Mouse (Mus musculus): ENCODE measurements around the gene Dok5.

Dok5 gene

DNA sequence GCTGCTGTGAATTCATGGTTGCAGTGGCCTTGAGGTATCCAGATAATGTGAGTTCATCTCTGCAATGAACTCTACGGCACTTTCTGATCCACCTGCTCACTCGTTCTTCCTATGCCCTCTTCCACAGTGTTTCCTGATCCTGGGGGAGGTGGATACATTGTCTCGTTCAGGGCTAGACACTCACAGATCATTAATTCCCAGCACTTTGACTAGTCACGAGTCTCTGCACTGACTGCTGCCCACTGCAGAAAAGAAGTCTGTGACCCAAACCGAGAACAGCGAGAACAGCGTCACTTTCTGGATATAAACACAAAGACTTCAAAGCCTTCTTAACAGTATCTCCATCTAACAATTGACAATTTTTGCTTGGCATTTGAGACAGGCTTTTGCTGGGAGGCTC lies 125.9 kb downstream of the Dok5 start:
- no peak for DNase-seq (ENCODE audit: low spot score in 2 of 2)

DNA sequence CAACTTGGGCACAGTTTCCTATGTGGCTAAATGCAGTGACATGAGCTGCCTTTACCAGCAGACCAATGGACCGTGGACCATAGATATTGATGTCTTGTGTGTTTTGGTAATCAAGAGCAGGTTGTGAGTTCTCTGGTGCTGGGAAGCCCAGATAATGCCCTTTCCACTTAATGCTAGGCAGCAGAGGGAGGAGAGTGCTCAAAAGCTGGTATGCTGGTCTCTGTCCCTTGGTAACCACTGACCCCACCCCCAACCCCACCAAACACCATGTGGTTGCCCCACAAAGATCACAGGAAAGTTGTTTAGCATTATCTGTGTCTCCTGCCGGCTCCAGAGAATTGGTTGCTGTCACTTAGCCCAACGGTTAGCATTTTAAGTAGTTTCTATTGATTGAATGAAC lies 127.0 kb downstream of the Dok5 start:
- DNase-seq (ENCODE audit: low spot score in 2 of 2): no peak

DNA sequence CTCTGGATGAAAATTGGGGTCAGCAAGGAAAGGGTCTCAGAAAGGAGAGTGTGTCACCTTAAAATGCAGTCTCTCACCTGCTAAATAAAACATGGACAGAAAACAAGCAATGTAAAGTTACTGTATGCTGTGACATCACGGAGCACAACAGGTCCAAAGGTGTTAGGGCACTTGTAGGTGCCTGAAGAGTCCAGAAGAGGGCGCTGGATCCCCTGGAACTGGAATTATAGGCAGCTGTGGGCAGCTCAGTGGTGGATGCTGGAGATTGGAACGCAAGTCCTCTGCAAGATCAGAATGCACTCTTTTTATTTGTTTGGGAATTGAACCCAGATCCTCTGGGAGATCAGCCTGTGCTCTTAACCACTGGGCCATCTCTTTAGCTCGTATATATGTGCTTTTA lies 129.0 kb downstream of the Dok5 start:
- DNase-seq (ENCODE audit: low spot score in 2 of 2): no peak

GRCm38 (mm10) chr2:170862799-170863198 lies 131.2 kb downstream of the Dok5 start:
- no peak for DNase-seq (ENCODE audit: low spot score in 2 of 2)

DNA sequence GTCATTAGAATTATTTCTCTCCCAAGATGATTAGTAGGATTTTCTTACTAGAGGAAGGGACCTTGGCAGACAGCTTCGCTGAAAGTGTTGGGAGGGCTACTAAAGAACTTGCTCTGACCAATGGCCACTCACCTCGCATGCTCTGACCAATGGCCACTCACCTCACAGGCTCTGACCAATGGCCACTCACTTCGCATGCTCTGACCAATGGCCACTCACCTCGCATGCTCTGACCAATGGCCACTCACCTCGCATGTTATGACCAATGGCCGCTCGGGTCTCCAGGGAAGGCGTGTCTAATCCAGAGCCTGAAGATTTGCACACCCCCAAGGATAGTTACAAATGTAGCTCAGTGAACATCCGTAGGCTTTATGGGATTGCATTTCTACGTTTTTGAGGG lies 131.6 kb downstream of the Dok5 start:
- no peak for DNase-seq (ENCODE audit: low spot score in 2 of 2)

GRCm38 (mm10) chr2:170864043-170864442 lies 132.4 kb downstream of the Dok5 start:
- no peak for DNase-seq (ENCODE audit: low spot score in 2 of 2)

- DNase-seq (ENCODE audit: low spot score in 2 of 2): no peak
Measured at GRCm38 (mm10) chr2:170864820-170865219, 133.2 kb downstream of the Dok5 start.

DNA sequence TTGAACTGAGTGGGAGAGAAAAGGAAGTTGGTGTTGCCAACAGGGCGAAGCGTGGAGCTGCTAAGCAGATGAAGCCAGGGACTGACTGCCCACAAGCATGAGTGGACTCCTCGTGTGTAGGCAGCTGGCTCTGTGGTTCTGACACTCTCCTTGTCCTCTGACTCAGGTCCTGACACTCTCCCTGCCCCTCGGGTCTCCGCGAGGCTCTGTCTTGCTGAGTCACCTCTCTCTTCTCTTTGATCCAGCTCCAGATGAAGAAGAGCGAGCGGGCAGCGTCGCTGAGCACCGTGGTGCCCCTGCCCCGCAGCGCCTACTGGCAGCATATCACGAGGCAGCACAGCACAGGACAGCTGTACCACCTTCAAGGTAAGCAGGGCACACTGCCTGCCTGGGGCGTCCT lies 139.0 kb downstream of the Dok5 start:
- DNase-seq (ENCODE audit: low spot score in 2 of 2): no peak

DNA sequence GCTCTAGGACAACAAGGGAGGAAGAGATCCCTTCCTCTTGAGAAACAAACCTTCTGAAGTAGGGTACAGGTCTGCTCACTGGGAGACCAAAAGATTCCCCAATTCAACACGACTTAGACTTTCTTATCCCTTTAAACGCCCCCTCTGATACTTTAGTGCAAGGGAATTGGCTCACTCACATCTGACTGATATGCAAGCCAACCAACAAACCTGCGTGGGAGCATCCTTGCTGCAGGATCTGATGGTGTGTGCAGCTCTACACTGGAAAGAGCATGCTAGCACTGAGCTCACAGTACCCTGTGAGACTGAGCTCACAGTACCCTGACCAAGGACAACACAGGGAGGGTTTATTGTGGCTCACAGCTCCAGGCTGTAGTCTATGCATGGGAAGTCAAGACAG lies 139.9 kb downstream of the Dok5 start:
- DNase-seq (ENCODE audit: low spot score in 2 of 2): no peak

DNA sequence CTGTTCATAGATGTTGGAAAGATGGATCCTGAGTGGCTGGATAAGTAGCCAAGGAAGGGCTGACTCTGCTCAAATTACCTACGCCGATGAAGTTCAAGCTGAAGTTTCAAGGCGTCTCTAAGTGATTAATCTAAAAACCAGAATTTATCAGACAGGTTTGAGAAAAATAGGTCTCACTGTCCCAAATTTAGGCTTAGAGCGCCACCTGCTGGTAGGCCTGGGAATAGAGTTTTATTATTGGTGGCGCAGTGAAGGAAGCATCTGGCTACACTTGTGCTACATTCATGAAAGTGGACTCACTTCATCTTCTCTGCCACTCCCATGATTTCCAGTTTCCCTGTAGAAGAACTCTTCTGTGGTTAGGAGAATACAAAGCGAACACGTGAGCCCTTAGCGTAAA lies 141.8 kb downstream of the Dok5 start:
- peak; percentile 88 to 89 for DNase-seq (ENCODE audit: low spot score in 2 of 2)

DNA sequence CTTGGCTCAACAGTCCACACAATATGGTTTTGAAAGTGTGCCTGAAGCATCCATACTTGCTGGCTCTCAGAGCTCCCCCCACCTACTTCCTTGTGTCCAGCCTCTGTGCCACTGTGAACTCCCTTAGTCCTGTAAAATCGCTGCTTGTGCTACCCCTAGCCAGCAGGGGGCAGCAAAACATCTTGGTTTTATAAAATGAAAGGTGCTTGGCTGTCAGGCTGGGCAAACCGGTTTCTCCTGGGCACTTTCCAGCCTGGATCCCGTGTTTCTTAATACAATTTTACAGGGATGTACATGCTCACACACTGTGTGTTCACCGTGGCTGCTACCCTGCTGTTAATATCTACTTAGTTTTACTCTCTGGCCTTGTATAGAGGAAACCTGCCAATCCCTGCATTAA lies 145.9 kb downstream of the Dok5 start:
- DNase-seq (ENCODE audit: low spot score in 2 of 2): peak; percentile 83 to 86

GRCm38 (mm10) chr2:170877936-170878335 lies 146.3 kb downstream of the Dok5 start:
- DNase-seq (ENCODE audit: low spot score in 2 of 2): no peak

- DNase-seq (ENCODE audit: low spot score in 2 of 2): no peak
Measured at GRCm38 (mm10) chr2:170884209-170884801, 152.7 kb downstream of the Dok5 start.

DNA sequence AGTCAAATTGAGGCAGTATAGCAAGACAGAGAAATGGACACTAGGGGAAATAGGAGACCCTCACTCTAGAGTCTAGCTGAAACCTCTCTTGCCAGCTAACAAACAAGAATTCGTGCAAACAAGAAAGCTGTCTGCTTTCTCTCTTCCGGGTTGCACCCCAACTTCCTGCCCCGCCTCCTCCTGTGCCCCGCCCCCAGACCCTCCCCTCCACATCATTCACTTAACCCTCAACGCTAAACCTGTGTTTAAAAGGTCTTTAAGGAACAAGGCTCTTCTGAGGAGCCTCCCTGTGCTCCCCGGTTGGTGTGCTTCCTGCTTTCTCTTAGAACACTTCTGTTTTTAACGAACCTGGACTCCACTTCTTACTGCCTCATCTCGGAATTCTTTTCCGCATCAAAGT lies 156.4 kb downstream of the Dok5 start:
- DNase-seq (ENCODE audit: low spot score in 2 of 2): no peak

GRCm38 (mm10) chr2:170895096-170895495 lies 163.5 kb downstream of the Dok5 start:
- DNase-seq (ENCODE audit: low spot score in 2 of 2): no peak

DNA sequence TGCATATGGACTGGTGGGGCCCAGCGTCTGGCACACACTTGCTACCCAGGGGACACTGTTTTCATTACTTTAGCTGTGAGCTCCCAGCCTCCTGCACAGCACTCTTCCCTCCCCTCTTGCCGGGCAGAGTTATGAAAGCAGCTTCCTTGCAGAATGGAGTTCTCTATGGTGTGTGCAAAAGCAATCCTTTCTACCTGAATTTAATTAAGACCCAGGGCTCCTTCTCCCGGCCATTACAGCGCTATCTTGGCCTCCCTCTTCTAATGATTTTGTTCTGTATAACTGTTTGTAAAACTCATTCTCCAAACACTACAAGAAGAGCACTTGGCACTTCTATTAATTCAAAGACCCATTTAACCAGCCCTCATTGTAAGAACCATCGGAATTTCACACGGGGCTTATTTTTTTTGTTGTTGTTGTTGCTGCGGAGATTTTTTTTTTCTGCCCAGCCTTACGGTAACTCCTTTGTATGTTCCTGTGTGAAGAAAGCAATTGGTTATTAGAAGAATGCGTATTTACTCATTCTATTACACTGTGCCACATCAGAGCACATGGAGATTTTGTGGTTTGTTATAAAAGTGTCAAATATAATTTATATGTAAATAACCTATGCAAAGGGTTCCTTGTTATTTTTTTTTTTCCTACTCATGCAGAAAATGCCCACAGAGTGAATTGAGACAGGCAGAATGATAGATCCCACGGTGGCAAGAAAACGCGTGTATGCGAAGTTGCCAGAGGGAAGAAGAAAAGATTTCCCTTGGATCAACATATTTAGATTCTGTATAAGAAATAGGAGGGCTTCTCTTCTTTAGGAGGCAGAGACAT lies 170.8 kb downstream of the Dok5 start:
- DNase-seq (ENCODE audit: low spot score in 2 of 2): no peak

GRCm38 (mm10) chr2:170903029-170903306 lies 171.4 kb downstream of the Dok5 start:
- DNase-seq (ENCODE audit: low spot score in 2 of 2): no peak

DNA sequence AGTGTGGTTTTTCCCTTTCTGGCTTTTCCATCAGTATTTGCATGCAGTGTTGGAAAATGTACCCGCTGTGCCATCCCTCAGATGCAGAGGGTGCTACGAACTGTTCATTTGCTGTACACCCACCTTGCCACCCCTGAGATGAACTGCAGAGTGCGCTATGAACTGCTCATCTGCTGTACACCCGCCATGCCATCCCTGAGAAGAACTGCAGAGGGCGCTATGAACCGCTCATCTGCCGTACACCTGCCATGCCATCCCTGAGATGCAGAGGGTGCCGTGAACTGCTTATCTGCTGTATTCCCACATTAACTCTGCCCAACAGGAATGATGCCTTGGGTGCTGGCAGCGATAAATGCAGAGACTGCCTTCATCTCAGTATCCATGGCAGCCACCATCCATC lies 171.8 kb downstream of the Dok5 start:
- no peak for DNase-seq (ENCODE audit: low spot score in 2 of 2)

- peak in 1 of 2 experiments; percentile 62 for DNase-seq (ENCODE audit: low spot score in 2 of 2)
Measured at GRCm38 (mm10) chr2:170912589-170913223, 181.1 kb downstream of the Dok5 start.

DNA sequence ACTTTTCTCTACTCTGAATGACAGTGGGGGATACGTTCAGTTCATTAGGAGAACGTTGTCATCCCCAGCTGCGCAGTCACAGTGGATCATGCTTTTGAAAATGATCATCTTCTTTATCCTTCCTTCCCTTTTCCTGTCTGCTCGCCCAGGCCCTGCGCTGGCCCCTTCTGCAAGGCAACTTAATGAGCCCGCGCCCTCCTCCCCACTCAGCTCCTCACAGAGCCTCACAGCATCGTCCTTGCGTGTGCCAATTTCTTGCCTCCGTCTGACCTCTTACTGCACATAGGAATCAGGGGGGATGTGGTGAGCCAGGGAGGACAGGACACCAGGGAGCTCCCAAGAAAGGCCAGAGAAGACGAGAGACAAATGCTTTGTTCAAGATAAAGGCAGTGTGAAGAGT lies 182.3 kb downstream of the Dok5 start:
- DNase-seq (ENCODE audit: low spot score in 2 of 2): no peak

- DNase-seq (ENCODE audit: low spot score in 2 of 2): no peak
Measured at GRCm38 (mm10) chr2:170915646-170916045, 184.0 kb downstream of the Dok5 start.

DNA sequence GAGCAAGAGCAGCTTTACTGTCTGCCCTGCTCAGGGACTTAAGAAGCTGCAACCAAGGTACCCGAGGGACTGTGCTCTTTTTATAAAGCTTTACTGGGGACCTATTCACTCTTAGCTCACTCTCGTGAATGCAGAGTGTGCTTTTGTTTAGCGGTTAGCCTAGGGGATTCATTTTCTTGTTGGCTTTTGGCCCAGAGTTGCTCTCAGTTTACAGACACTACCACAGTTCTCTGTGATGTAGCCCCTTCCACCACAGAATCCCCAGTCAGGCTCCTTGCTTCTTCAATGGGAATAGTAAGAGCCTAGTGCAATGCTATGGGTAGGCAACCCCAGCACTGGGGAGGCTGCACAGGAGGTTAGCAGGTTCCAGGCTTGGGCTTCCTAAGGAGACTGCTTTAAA lies 190.7 kb downstream of the Dok5 start:
- DNase-seq (ENCODE audit: low spot score in 2 of 2): no peak

- no peak for DNase-seq (ENCODE audit: low spot score in 2 of 2)
Measured at GRCm38 (mm10) chr2:170924131-170924530, 192.5 kb downstream of the Dok5 start.
